Mouse (Mus musculus) gonadal fat pad, adult 2 months (tissue): Measurements from ENCODE around the gene Kcna5. TPM values are rescaled to one million over a fixed set of nuclear protein-coding genes. Genes with fewer than 3 reads are reported as not detected.

ENCODE experiments used
- DNase-seq: peaks from one replicate; pipeline ENCODE4 v3.0.0-alpha.2; 2012; ENCODE audit warnings: low read depth
- polyA plus RNA-seq: library from polyadenylated mRNA; depleted of rRNA; stranded (reverse); fragments of >200 nt; gene quantifications from 2 replicates; pipeline ENCODE4 v1.2.3, GENCODE M21; 2012; rRNA removed

The Kcna5 gene
- polyA plus RNA-seq = 9.4 and 10.7 TPM in 2 replicates

DNA sequence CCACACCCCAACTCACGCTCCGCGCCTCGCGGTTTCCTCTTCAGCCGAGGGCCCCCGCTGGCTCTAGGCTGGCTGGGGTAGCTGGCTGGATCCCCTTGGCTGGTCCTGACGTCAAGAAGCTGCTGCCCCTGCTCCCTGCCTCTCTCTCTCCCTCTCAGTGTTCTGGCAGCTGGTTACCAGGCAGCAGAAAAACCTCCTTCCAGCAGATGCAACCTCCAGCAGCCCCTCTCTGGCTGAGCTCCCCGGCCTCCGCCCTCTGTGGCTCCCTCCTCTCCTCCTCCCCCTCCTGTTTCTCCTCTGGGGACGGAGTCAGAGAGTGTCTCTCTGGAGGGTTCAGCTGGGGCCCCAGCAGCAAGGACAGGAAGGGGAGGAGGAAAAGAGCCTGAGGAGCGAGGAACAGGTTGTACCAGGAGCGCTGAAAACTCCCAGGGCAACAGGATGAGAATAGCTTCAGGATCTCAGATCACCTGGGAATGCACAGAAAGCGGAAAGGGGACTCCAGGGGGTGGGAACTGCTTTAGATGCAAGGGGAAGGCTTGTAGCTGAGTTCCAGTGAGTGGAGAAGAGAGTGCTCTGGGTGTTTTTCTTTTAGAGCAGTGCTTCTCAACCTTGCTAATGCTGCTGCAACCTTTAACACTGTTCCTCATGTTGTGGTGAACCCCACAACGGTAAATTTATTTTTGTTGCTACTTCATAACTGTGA, at the start of gene Kcna5:
Gene Kcna5, minus strand, starts transcription at position 205 of the 703 bp plus-strand sequence.
- no peak for DNase-seq

DNA sequence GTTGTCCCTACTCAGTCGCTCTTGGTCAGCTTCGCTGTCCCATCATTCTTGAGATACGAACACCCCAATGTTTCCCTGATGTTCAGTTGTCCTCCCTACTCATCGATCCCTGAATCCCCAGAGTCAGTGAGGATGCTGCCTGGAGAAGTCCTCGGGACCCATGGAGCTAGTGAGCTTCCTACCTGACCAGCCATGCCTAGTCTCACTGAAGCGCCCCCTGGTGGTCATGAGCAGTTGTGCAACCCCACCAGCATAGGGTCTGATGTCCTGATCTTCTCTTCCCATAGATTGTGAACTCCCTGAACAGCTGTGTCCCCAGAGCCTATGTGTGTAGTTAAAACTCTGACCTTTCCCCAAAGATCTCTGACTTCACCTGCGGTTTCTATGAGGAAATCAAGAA, 47.9 kb upstream of the Kcna5 start:
- DNase-seq = no peak

DNA sequence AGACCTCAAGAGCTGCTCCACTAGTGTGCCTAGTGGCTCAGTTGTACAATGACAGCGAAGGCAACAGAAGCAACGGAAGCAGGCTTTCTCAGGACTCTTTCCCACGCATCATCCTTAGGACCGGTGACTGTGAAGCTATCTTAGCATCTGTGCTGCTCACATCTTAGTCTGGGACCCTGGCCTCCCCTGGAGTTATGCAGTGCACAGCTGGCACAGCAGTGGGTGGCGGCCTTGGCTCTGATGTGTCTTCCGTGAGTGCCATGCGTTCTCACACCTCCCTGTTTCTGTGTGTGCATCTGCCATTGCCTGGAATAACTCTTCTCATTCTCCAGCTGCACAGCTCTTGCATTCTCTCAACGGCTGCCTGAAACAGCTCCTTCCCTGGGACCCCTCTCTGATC, 46.4 kb upstream of the Kcna5 start:
- no peak for DNase-seq

DNA sequence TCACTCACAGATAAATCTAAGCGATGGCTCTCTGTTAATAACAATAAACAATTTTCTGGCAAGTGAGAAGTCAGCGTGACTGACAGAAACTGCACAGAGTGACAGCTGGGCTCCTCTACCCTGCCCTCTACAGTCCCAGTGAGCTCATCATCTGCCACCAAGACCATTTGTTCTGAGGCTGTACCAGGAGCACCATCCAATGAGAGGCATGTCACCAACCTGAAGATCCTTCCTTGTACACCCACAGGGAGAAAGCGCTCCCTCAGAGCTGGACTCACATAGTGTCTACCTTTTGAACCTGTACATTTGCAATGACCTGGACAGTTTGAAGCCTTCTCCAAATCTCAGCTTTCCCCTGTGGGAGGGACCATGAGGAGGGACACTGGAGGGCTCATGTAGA, 45.4 kb upstream of the Kcna5 start:
- DNase-seq = no peak

DNA sequence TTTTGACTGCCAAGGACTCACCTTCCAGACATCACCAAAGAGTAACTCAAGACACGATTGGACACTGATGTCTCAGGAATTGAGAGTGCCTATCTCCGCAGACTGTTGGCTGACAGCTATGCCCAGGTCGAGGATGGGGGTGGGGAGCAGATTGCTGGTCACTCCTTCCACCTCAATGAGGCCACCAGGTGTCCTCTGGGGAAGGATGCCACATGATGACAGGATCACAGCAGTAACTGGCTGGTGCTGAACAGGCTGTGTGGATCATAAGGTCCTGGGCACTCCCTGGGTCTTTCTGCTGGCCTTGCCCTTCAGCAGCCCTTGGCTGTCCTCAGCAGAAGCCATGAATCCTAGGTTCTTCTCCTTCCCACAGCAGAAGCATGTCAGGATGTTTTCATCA, 42.2 kb upstream of the Kcna5 start:
- DNase-seq = no peak

DNA sequence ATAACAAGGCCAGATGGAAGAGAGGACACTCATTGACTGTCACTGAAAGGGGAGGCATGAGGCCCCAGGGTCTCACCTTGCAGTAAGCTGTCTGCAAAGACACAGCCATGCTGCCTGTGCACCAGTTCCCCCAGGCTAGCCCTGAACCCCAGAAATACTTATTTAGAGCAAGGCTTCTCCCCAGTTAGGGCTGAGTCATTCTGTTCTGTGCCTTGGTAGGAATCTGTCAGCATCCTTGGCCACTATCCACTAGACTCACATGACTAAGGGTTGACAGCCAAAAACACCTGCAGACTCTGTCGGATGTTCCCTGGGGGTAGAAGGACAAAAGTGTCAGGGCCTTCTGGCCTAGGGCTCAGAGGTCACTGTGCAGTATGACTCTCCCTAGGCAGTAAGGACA, 41.4 kb upstream of the Kcna5 start:
- no peak for DNase-seq

DNA sequence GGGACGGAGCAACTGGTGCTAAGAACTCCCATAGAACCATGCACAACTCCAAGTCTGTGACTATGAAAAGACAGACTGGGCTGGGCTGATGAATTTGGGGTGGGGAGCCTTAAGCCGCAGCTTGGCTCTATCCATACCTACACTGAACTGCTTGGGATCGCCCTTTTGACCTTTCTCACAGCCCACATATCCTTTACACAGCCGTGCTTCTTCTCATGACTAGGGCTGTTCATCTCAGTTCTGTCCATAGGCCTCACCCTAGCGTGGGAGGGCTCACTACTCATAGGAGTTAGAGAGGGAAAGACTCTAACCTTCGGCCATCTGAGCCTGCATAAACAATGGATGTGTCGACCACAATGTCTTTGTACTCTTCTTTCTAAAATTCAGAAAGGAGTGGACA, 39.6 kb upstream of the Kcna5 start:
- no peak for DNase-seq

DNA sequence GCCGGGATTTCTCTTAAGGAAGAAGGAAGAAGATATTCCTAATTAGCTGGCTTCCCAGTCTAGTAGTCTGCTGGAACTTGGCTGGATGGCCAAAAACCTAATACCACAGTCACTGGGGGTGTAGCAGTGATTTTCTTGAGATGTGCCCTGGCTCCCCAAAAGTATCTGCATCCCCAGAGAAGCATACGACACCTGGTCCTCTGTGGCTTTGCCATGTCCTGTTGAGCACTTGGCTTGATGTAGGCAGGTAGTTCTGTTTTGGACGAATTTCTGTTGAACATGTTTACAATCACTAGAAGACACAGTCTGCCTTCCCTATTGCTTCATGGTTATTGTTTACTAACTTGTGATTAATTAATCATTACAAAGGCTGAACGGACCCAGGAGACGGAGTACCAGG, 37.8 kb upstream of the Kcna5 start:
- no peak for DNase-seq

DNA sequence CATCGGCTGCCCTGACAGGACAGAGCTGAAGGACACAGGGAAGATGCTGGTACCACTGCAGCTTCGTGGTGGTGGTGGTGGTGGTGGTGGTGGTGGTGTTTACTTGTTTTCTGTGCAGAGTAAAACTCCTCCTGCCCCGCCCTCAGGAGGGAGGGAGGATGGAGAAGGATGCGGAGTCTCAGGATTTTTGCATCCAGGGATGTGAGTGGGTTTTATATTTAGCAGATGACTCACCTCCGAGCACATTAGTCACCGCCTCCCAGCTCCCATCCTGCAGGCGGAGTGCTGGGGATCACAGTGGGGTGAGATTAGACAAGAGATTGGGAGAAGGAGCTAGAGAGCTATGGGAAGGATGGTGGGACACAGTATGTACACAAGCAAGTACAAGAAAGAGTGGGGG, 34.6 kb upstream of the Kcna5 start:
- no peak for DNase-seq

DNA sequence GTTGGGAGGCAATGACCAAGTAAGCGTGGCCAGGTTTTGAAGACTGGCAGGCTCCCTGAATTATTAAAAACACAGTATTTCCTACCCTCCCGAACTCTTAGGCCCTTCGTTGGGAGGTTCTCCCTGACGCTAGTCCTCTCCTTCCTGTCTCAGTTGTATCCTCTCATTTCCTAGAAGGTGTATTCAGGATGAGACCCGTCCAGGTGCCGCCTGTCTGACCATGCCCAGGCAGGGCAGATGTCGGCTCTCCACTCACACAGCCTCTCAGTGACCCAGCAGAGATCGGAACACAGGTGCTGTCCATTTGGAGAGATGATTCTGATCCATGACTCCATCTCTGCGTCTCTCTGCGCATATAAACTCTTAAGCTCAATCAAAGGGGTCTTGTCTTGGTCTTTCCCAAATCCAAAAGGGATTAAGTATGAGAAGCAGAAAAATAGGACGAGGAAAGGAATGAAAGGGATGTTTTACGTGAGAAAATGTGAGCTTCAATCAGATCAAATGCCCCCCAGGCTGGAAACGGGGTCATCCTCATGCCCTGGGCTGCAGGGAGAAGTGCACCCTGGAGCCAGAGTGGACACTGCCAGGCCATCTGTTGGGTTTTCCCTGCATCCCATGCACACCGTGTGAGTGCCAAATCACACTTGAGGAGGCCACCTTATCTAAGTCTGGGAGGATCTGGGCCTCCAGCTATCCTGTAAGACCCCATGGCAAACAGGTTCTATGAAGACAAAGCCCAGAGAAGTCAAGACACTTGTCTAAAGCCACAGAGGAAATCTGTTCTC, 33.0 kb upstream of the Kcna5 start:
- DNase-seq = no peak

DNA sequence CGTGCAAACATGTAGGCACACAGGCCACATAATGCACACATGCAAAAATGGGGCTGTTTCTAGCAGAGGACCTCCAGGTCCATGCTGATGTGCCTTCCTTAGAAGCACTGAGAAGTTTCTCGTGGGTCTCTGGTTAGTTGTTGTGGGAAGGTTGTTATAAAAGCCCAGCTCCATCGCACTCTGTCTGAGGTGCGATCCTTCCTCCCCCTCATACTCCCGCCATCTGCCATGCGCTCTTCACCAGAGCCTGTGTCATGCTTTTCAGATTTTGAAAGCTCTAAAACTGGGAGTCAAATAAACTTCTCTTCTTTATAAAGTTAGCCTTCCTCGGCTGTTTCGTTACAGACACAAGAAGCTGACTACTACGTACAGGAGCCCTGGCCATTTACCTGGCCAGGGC, 32.1 kb upstream of the Kcna5 start:
- DNase-seq = no peak

DNA sequence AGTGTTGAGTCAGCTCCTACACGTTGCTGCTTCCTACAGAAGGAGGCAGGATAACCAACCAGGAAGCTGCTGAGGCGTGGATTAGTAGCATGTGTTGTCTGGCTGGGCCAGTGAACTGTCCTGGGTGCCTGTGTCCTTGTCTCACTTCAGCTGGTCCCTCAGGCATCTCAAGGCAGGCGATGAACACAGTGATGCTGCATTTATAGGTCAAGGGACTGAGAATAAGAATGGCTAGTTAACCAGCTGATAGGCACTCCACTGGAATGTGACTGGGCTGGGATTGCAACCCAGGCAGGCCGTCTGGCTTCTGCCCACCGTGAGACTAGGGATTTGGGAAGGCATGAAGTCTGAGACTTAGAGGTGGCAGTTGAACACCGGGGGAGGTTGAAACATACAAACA, 29.2 kb upstream of the Kcna5 start:
- DNase-seq = no peak

DNA sequence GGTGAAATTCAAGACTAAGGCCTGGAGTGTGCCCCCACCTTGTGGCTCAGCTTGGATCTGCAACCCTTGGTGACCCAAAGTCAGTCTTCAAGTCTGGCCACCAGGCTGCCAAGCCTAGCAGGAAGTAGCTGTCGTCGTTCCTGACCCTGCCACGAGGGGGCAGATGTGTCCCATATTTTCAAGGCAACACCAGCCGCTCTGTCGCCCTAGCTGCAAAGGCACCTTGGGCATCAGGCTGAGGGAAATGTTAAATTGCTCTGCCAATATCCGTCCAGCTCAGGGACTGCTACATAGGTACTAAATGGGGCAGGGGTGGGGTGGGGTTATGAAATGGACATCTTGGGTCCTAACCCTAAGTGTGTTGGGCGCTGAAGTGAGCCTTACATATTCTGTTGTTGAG, 28.7 kb upstream of the Kcna5 start:
- DNase-seq = no peak

DNA sequence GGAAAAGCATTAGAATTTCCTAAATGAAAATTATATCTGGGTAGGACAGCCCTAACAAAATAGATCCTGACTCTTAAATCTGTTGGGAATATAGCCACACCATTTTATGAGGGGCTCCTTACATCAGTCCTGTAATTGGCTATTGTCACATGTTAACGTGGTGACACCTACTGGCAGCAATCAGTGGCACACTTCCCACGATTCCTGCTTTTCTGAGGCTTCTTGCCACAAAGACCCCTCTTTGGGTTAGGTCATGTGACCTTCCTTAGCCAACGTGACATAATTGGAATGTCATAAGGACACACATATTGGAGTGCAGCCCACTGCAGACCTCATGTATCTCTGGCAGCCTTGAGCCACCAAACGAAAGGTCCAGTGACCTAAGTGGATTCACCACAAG, 26.5 kb upstream of the Kcna5 start:
- DNase-seq = no peak

DNA sequence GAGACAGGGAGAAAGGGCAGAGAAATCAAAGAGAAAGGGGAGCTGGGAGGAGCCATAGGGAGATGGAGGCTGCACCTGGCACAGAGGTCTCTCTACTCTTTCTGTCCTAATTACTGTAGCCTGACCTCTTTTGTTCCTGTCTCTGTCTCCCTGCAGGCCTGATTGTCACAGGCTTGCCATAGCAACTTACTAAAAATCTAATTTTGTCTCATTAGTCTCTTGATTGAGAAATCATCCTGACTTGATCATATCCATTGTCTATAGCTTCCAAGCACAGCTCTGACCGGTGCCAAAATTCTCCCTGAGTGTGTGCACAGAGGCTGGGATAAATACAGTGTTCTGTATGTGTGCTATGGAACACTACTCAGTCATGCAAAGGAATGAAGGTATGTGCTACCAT, 25.5 kb upstream of the Kcna5 start:
- DNase-seq = no peak

DNA sequence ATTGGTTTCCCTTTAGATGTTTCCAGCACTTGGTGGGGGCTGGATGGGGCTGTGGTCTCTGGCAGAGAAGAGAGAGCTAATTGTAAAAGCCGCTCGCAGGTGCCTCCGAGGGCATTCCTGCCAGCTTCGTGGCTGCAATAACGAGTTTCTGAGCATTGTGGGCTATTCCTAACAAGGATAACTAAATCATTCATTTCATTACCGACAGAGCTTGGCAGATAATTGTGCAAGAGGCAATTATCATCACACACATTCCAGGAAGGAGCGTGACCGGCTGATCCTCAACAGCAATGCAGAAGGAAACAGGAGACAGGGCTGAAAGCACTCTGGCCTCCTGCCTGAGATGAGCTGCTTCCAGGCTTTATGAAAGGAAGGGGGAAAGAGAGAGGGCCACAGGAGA, 24.8 kb upstream of the Kcna5 start:
- DNase-seq = no peak

DNA sequence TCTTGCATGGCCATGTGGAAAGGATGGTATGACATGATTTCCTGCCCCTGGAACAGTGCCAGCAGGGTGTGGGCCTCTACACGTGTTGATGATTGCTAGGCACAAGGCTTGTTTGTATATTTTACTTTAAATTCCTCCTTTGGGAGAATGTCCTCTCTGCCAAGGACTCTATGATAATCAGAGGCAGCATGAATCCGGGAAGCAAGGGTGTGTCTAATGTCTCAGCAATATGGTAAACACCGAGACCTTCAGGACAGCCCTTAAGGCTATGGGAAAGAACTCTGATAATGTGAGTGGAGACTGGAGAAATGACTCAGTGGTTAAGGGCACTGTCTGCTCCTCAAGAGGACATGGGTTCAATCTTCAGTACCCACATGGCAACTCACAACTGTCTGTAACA, 23.1 kb upstream of the Kcna5 start:
- no peak for DNase-seq

DNA sequence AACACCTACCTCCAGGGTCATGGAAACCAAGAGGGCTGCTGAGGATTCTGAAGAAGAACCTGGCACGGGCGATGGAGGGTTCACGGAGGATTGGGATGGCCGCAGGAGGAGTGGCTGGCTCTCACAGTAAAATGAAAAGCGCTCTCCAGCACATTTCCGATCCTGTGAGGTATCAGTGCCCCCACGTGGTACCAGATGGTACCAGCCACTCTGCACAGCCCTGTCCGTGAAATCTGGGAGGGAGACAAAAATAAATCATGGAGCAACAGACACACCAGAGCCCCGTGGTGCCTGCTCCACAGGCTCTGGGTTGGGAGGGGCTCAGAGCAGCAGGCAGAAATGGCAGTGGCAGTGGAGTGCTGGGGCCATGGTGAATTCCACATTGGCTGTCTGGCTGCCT, 18.6 kb upstream of the Kcna5 start:
- no peak for DNase-seq

DNA sequence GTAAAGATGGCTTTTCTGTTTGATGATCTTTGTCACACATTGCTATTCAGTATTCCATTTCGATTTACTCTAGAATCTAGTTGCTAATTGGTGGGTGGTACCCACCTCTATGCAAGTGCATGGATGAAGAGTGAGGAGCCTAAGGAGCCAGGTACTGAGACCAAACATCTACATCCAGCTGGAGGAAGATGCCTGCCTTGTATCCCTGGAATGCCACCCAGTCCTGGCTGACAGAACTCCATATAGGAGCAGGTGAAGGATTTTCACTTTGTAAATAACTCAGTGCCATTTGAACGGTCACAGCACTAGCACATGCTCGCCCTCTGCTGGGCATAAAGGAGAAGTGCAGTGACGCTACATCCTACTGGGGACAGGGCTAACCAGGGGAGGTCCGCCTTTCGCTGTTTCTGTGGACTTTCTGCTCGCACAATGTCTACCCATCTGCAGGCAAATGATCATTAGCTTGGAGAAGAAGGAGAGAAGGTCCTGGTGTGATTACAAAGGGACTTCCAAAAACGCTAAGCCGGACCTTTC, 16.7 kb upstream of the Kcna5 start:
- no peak for DNase-seq

DNA sequence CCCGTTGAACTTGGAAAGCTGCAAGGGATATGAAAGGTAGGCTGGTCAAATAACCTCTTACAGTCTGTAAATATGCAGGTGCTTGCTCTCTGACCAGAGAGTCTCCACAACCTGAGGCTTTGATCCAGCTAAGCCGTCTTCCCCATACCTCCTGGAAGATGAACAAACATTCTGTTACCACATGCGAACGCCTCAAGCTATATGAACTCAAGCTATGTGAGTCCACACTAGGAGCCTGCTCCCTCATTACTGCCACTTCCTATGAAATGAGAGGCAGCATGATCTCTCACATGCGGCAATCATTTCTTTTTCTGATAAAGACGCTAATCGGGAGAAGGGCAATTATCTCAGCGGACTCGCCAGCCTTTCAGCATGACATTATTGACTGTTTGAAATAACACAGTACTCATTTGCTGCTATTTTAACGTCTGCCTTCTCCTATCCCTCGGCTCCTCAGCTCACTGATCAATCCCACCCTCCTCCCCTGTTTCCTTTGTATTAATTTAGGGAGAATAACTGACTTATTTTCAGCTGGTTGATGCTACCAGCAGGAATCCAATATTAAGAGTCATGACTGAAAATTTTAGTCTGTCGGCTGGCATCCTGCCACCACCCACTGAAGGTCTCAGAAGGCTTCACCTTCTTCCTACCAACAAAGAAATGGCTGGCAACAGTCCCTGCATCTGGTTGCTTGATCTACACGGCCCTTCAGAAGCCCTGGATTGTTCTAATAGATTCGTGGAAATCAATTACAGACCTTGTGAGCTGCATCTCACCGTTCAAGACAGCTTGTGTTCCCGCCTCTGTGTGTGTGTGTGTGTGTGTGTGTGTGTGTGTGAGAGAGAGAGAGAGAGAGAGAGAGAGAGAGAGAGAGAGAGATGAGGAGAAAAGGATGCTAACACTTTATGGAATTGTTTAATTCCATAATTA, 9.2 kb upstream of the Kcna5 start:
- no peak for DNase-seq

DNA sequence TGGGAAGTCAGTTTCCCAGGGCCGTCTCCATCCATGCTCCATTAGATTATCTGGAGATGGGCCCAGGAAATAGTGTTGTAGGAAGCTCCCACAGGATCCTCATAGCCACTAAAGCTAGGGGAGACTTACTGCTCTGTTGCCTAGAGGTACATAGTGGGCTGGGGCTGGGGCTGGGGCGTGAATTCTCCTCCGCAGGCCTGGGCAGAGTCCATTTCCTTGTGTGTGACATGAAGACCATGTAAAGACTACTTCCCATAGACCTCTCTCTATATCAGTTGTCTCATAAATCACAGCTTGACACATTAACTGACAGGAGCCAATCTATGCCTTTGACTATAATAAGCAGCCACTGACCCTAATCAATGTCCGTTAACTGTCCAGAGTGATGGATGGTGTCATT, 7.5 kb upstream of the Kcna5 start:
- DNase-seq = no peak

DNA sequence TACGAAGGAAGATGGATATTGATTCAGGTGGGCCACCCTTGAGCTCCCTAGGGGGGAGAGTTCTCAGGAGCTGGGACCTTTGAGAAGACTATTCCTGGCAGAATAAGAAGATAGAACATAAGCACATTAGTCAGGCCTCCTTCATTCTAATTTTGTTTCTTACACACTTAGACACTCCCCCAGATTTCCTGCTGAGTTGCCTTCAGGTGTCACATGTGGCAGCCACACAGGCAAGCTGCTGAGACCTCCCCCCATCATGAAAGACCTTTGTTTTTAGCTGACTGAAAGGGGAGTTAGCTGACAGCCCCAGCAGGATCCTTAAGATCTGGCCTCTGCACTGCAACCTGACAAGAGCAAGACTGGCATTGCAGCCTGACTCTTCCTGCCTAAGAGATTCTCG, 2.3 kb upstream of the Kcna5 start:
- no peak for DNase-seq
